Mouse (Mus musculus) stomach, postnatal 0 days (tissue): ENCODE data around the gene Trh. TPM values are rescaled to one million over a fixed set of nuclear protein-coding genes. Genes with fewer than 3 reads are reported as not detected.

Experiments used
- ATAC-seq: fragments of 200-750 bp; cut with Nextera tagmentation; 2 replicates; pipeline ENCODE4 v1.8.0; 2017; ENCODE audit not compliant: low FRiP score, low TSS enrichment
- DNase-seq: peaks from one replicate; pipeline ENCODE4 v3.0.0-alpha.2; 2016; ENCODE audit warnings: low spot score
- H3K27ac ChIP-seq: fragments of 300-500 bp; sonication (generic); replicated peaks from 2 replicates; pipeline ENCODE4 v1.5.1; 2014; ENCODE audit warnings: mild to moderate bottlenecking, control low read depth
- H3K27me3 ChIP-seq: fragments of 300-500 bp; sonication (generic); 2 replicates; pipeline ENCODE4 v1.6.1; 2014; ENCODE audit warnings: low read length; ENCODE audit not compliant: control insufficient read depth, insufficient read depth
- H3K36me3 ChIP-seq: fragments of 300-500 bp; sonication (generic); 2 replicates; pipeline ENCODE4 v1.6.1; 2014; ENCODE audit warnings: low read length, mixed read lengths; ENCODE audit not compliant: control insufficient read depth, insufficient read depth
- H3K4me1 ChIP-seq: fragments of 300-500 bp; sonication (generic); replicated peaks from 2 replicates; pipeline ENCODE4 v1.6.1; 2014; ENCODE audit warnings: antibody characterized with exemption; ENCODE audit not compliant: control insufficient read depth, insufficient read depth
- H3K4me2 ChIP-seq: fragments of 300-500 bp; sonication (generic); replicated peaks from 2 replicates; pipeline ENCODE4 v1.6.1; 2014; ENCODE audit warnings: low read depth, mild to moderate bottlenecking, control low read depth, moderate library complexity
- H3K4me3 ChIP-seq: fragments of 300-500 bp; sonication (generic); 2 replicates; pipeline ENCODE4 v1.5.1; 2014; ENCODE audit warnings: low read depth, low read length, control low read depth
- H3K9ac ChIP-seq: fragments of 300-500 bp; sonication (generic); 2 replicates; pipeline ENCODE4 v1.6.1; 2014; ENCODE audit warnings: mild to moderate bottlenecking, low read length, control low read depth, mixed read lengths
- H3K9me3 ChIP-seq: fragments of 300-500 bp; sonication (generic); 2 replicates; pipeline ENCODE4 v1.6.1; 2016; ENCODE audit warnings: low read length; ENCODE audit not compliant: control insufficient read depth
- CTCF ChIP-seq: IDR thresholded peaks from 2 replicates; pipeline ENCODE4 v1.5.1; 2016; ENCODE audit warnings: antibody characterized with exemption, low read depth, mild to moderate bottlenecking, moderate library complexity
- EP300 ChIP-seq: optimal IDR thresholded peaks from 2 replicates; pipeline ENCODE3; 2016; ENCODE audit warnings: antibody characterized with exemption
- WGBS: fragments of 180-500 bp; shearing (Covaris S2); extraction: QIAGEN DNeasy Blood & Tissue Kit; methylation state at CpG from one replicate; pipeline ENCODE4 v1.1.7; 2014; 5-methylcytosine and 5-hydroxymethylcytosine counted together
- polyA plus RNA-seq: library from polyadenylated mRNA; unstranded; fragments of >200 nt; fragmentation: Nextera tagmentation; extraction: Ambion mirVana; gene quantifications from 2 replicates; pipeline ENCODE4 v1.2.1, GENCODE M21; 2015

The Trh gene
- polyA plus RNA-seq, 1 experiment from 2014 or later, result 1.1 TPM

DNA sequence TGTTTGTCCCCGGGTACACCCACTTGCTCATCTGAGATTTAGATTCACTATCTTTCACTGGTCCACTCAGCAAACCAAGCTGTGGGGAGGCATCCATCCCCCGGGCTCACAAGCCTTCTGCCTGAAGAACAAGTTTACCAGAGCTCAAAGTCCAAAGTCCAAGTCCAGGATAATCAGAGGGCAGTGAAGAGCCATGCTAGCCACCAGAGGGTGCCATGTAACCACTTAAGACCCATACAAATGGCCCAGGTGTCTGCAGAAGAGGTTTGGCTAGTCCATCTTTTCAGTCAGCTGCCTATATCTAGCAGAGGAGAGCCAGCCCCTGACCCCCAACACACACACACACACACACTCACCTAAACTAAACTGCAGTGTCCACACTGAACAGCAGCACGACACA, 25.0 kb downstream of the Trh start:
- TF ChIP-seq EP300 (no peak), CTCF (peak; percentile 83)
- 32% methylated on average over 3 of the region's 3 CpGs for WGBS
- DNase-seq (peak; percentile 74), ATAC-seq (peak; percentile 76)
- Histone ChIP-seq H3K27me3 (no peaks in the 10 kb centered on the region), H3K4me2 (no peak overlapping the region), H3K27ac (no peak overlapping the region), H3K9ac (no peak overlapping the region), H3K9me3 (no peaks in the 10 kb centered on the region), H3K36me3 (no peaks in the 10 kb centered on the region), H3K4me3 (no peak overlapping the region), H3K4me1 (no peaks in the 10 kb centered on the region)

DNA sequence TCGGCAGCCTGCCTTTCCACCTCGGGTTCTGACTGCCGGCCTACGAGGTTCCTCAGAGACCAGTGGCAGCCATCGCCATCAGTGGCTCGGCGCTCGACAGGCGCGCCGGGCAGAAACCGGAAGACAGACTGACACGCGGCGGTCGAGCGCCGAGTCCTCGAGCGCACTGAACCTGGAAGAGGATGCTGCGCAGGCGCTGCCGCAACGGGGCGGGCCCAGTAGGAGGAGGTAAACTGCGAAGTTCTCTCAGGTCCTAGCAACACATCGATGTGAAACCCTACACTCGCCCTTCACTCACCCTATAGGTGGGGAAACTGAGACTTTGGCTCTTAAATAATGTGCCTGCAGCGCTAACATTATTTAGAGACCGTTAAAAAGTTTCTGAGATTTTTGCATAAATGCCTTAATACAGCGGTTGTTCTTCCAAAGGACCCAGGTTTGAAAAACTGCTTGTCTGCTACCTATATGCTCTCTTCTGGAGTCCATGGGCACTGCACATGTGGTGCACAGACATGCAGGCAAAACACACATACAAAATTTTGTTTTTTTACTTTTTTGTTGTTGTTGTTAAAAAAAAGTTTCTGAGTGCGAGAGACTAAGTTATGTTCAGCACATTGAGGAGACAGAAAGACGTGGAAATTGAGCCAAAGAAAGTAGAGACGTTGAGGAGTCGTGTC, 29.5 kb downstream of the Trh start, which contains the start of gene Rbsn:
TSS of gene Rbsn (minus strand) at position 153 of the 677 bp plus-strand sequence.
- H3K27me3 ChIP-seq, result no peaks in the 10 kb centered on the region
- peak; percentile 96 for DNase-seq
- H3K4me1 ChIP-seq, result no peaks in the 10 kb centered on the region
- H3K4me2 ChIP-seq, result peak within 1 kb of the TSS; percentile 72
- H3K9ac ChIP-seq, result peak within 1 kb of the TSS; percentile 94
- H3K36me3 ChIP-seq, result no peaks in the 10 kb centered on the region
- TF ChIP-seq EP300 (no peak), CTCF (peak; percentile 44)
- peak within 1 kb of the TSS; percentile 88 for H3K27ac ChIP-seq
- WGBS, result 9% methylated on average over 35 of the region's 35 CpGs
- peak within 1 kb of the TSS; percentile 94 for H3K4me3 ChIP-seq
- ATAC-seq, result peak; percentile 96
- no peaks in the 10 kb centered on the region for H3K9me3 ChIP-seq

DNA sequence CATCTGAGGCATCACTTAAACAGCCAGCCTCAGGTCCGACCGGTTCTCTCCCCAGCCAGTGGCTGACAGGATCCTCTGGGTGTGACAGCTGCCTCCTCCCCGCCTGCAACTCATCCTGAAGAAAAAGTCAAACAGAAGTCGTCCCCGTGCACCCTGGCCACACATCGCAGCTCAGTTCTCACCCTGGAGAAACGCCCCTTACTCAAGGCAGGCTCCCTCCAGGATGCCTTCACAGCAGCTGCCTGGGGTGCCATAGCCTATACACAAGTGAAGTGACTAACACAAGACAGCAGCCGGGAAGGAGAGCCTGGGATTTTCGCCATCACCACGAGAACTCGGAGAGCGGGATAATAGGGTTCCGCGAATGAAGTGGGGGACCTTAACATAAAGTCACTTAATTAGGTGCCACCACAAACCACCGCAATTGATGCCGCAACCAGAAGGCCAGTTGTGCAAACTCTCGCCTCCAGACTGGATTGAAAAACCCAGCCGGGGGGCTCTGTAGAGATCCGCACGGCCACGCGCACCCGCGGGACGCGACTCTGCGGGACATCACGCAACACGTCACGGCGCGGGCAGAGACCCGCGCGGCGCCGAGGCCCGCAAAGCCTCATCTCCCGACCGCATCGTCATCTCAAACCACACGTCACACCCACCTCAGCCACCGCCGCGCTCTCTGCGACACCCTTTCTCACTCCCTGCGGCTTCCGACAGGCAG, 30.2 kb downstream of the Trh start:
- peak overlapping the region; percentile 72 for H3K4me2 ChIP-seq
- H3K9ac ChIP-seq, result peak overlapping the region; percentile 94
- H3K27ac ChIP-seq, result peak overlapping the region; percentile 88
- no peaks in the 10 kb centered on the region for H3K4me1 ChIP-seq
- peak; percentile 17 for DNase-seq
- TF ChIP-seq EP300, result no peak
- TF ChIP-seq CTCF, result no peak
- H3K4me3 ChIP-seq, result peak overlapping the region; percentile 94
- H3K9me3 ChIP-seq, result no peaks in the 10 kb centered on the region
- peak; percentile 36; the same call in 1 of the 2 replicates for ATAC-seq
- under 1% methylated on average over 48 of the region's 48 CpGs for WGBS
- H3K27me3 ChIP-seq, result no peaks in the 10 kb centered on the region
- peaks cover 3% of the 10 kb centered on the region; the same call in 1 of the 2 replicates for H3K36me3 ChIP-seq

DNA sequence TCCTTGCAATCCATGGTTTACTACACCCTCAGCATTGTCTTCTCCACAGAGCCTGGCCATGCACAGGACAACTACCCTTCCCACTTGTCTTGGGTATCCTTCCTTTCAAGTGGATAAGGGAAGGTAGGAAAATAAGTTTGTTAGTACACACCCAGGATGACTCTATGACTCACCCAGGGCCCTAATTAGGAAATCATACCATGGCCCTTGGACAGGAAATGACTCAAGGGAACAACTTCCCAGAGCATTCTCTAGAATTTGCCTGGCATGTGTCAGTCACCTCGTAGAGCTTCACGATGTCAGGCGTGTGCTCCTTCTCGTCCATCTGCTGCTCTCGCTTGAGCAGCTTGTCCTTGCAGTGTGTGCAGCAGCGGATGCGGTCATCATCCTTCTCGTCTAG, 45.0 kb downstream of the Trh start:
- DNase-seq (no peak), ATAC-seq (no peak)
- 89% methylated on average over 8 of the region's 8 CpGs for WGBS
- H3K4me1 ChIP-seq, result no peaks in the 10 kb centered on the region
- no peak overlapping the region for H3K27ac ChIP-seq
- H3K4me3 ChIP-seq, result no peak overlapping the region
- no peaks in the 10 kb centered on the region for H3K27me3 ChIP-seq
- H3K4me2 ChIP-seq, result no peak overlapping the region
- H3K9ac ChIP-seq, result no peak overlapping the region
- H3K36me3 ChIP-seq, result peaks cover 36% of the 10 kb centered on the region
- no peaks in the 10 kb centered on the region for H3K9me3 ChIP-seq
- TF ChIP-seq CTCF (no peak), EP300 (no peak)

Other genes with a start within 250 kb of the Trh start
- 6.9 and 9.0 TPM in 2 replicates for gene Nr2c2, start 153.3 kb downstream of the Trh start, polyA plus RNA-seq
- gene Mrps25, start 60.6 kb downstream of the Trh start, polyA plus RNA-seq, result 47.9 and 53.4 TPM in 2 replicates
- 12.7 and 17.0 TPM in 2 replicates for gene Rbsn, start 29.7 kb downstream of the Trh start, polyA plus RNA-seq